8 mouse cellular contexts compared by ENCODE assay signal in the genomic region with DNA sequence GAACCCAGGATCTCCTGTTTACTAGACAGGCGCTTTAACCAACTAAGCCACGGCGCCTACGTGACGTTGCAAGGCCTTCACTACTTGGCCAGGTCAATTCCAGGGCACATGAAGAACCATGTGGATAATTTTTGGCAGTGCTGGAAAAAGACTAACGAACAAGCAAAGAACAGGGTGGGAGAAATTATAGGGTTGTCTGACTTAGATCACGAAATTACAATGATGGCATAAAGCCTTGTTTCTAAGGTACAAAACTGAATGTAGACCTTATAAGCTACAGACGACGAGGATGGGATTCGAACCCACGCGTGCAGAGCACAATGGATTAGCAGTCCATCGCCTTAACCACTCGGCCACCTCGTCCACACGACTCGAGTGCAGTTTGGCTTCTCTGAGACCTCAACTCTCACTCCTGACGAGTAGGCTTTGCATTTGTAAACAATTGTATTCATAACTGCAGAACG. TPM values are rescaled to one million over a fixed set of nuclear protein-coding genes. Genes with fewer than 3 reads are reported as not detected.
DNase-seq lines count a peak whose midpoint lies in the region; ATAC-seq and TF ChIP-seq lines count a peak whose summit lies in the region.

No protein-coding gene starts in this region.

- H3K9me3 ChIP-seq in CH12.LX (replicated peaks; ENCODE audit: low read length) = no peaks in the 10 kb centered on the region
- no peaks in the 10 kb centered on the region for H3K9me3 ChIP-seq in forebrain, embryonic 12.5 days
- H3K9me3 ChIP-seq in neural tube, embryonic 15.5 days (replicated peaks) = no peaks in the 10 kb centered on the region

- in situ Hi-C loops in CH12.LX (cut with MboI; ENCODE audit: low pct_ligation_motif_present, low pct_unique_long_range_greater_than_20kb, low sequenced_read_pairs) = loop anchor here (5.0 kb wide), 1 partner anchor 55 kb away; no protein-coding TSS in a partner anchor

- peak overlapping the region; percentile 82 for H3K9ac ChIP-seq in CH12.LX (ENCODE audit: insufficient read depth, low read depth)
- peak overlapping the region; percentile 36; the same call in 1 of the 2 replicates for H3K9ac ChIP-seq in forebrain, embryonic 12.5 days
- peak overlapping the region; percentile 49; the same call in 1 of the 2 replicates for H3K9ac ChIP-seq in neural tube, embryonic 15.5 days (replicated peaks)

- H3K27ac ChIP-seq in CH12.LX (ENCODE audit: insufficient read depth, low read depth) = peak overlapping the region; percentile 69
- H3K27ac ChIP-seq in forebrain, embryonic 12.5 days = peak overlapping the region; percentile 82
- H3K27ac ChIP-seq in neural tube, embryonic 15.5 days (replicated peaks) = peak overlapping the region; percentile 85

- DNase-seq in CH12.LX (ENCODE audit: extremely low read depth) = peak; percentile 97
- peak; percentile 86 for DNase-seq in c-Kit-positive CD71-negative TER-119-negative erythroid progenitor cells, embryonic 14.5 days (ENCODE audit: low read depth)
- DNase-seq in heart, postnatal 14 days = peak; percentile 95 to 97
- DNase-seq in layer of hippocampus, adult 18-20 months (ENCODE audit: low spot score in 2 of 2) = peak; percentile 92 to 99
- DNase-seq in lung, adult 2 months = peak; percentile 98
- peak; percentile 96 for DNase-seq in testis, postnatal 10 days (ENCODE audit: low spot score)

- H3K79me2 ChIP-seq in CH12.LX (replicated peaks; ENCODE audit: control insufficient read depth, extremely low read depth, insufficient read depth, poor library complexity, severe bottlenecking) = no peaks in the 10 kb centered on the region; the same call in none of the 2 replicates

- no peaks in the 10 kb centered on the region for H3K36me3 ChIP-seq in CH12.LX (replicated peaks in 1 of 2; ENCODE audit: control insufficient read depth in 1 of 2, insufficient read depth in 1 of 2, low read length in 1 of 2)
- no peaks in the 10 kb centered on the region for H3K36me3 ChIP-seq in forebrain, embryonic 12.5 days (replicated peaks)
- no peaks in the 10 kb centered on the region for H3K36me3 ChIP-seq in neural tube, embryonic 15.5 days

- no peak for TF ChIP-seq CTCF in CH12.LX (conservative IDR thresholded peaks at IDR 0.05 in 1 of 2, IDR thresholded peaks at IDR 0.05 in 1 of 2; ENCODE audit: low read depth in 2 of 2, low read length in 2 of 2)
- TF ChIP-seq CTCF in lung, adult 2 months (IDR thresholded peaks at IDR 0.05; ENCODE audit: insufficient read depth, low read length) = no peak

- no peak for TF ChIP-seq EP300 in CH12.LX (IDR thresholded peaks at IDR 0.05; ENCODE audit: low read length)

- no peak for TF ChIP-seq POLR2A in CH12.LX (IDR thresholded peaks at IDR 0.05; ENCODE audit: low read depth, low read length)
- TF ChIP-seq POLR2A in lung, adult 2 months (IDR thresholded peaks at IDR 0.05; ENCODE audit: borderline replicate concordance, extremely low read depth, low read depth, low read length) = peak; percentile 33; the same call in 1 of the 2 replicates

- no peak for TF ChIP-seq RAD21 in CH12.LX (IDR thresholded peaks at IDR 0.05; ENCODE audit: low read depth, low read length)

- WGBS in forebrain, embryonic 12.5 days = under 1% methylated on average over 19 of the region's 19 CpGs
- WGBS in lung, adult 2 months = under 1% methylated on average over 19 of the region's 19 CpGs
- WGBS in neural tube, embryonic 15.5 days = under 1% methylated on average over 19 of the region's 19 CpGs

- intact Hi-C loops in heart, postnatal 14 days (cut with DNase I) = loop anchor here (1.0 kb wide), 2 partner anchors 21 to 61 kb away; no protein-coding TSS in a partner anchor

- peaks cover 6% of the 10 kb centered on the region for H3K27me3 ChIP-seq in CH12.LX (replicated peaks)
- H3K27me3 ChIP-seq in forebrain, embryonic 12.5 days = peaks cover 3% of the 10 kb centered on the region; the same call in 1 of the 2 replicates
- no peaks in the 10 kb centered on the region for H3K27me3 ChIP-seq in neural tube, embryonic 15.5 days (replicated peaks)

- peak overlapping the region; percentile 63 to 95 (median 77) for H3K4me3 ChIP-seq in CH12.LX (replicated peaks in 1 of 3; ENCODE audit: low read depth in 2 of 3, low read length in 2 of 3, poor library complexity in 1 of 3)
- peak overlapping the region; percentile 67 for H3K4me3 ChIP-seq in forebrain, embryonic 12.5 days (replicated peaks)
- H3K4me3 ChIP-seq in lung, adult 2 months (replicated peaks; ENCODE audit: extremely low read depth, low read depth, low read length) = peak overlapping the region; percentile 90
- peak overlapping the region; percentile 58 for H3K4me3 ChIP-seq in neural tube, embryonic 15.5 days (replicated peaks)

- peak; percentile 42 for ATAC-seq in forebrain, embryonic 12.5 days (ENCODE audit: low FRiP score)
- ATAC-seq in neural tube, embryonic 15.5 days (ENCODE audit: low FRiP score) = peak; percentile 66

- peak overlapping the region; percentile 48; the same call in 1 of the 2 replicates for H3K4me2 ChIP-seq in CH12.LX (ENCODE audit: insufficient read depth, low read depth, poor library complexity, severe bottlenecking)
- H3K4me2 ChIP-seq in forebrain, embryonic 12.5 days = peak overlapping the region; percentile 55
- peak overlapping the region; percentile 92 for H3K4me2 ChIP-seq in neural tube, embryonic 15.5 days

- peaks cover 7 to 40% of the 10 kb centered on the region in 2 experiments for H3K4me1 ChIP-seq in CH12.LX (ENCODE audit: control insufficient read depth in 1 of 2, insufficient read depth in 2 of 2)
- peaks cover 43% of the 10 kb centered on the region for H3K4me1 ChIP-seq in forebrain, embryonic 12.5 days
- H3K4me1 ChIP-seq in lung, adult 2 months (ENCODE audit: control insufficient read depth, insufficient read depth, low read length) = peaks cover 19% of the 10 kb centered on the region
- peaks cover 56% of the 10 kb centered on the region for H3K4me1 ChIP-seq in neural tube, embryonic 15.5 days

- dilution Hi-C loops in CH12.LX (cut with MboI; ENCODE audit: extremely low pct_ligation_motif_present, extremely low pct_unique_long_range_greater_than_20kb, low sequenced_read_pairs) = no loop called here

TF ChIP-seq in CH12.LX, 34 proteins besides CTCF, POLR2A, EP300 and RAD21 (continues in another document):
- TF ChIP-seq IRF4 (IDR thresholded peaks at IDR 0.05; ENCODE audit: low read depth, low read length) (peak; percentile 44; the same call in 1 of the 2 replicates), ZKSCAN1 (IDR thresholded peaks at IDR 0.05; ENCODE audit: borderline replicate concordance, low read depth, low read length) (no peak), CHD1 (IDR thresholded peaks at IDR 0.05; ENCODE audit: low read depth, low read length) (no peak), TBP (conservative IDR thresholded peaks at IDR 0.05; ENCODE audit: low read depth, low read length) (peak; percentile 98), BHLHE40 (IDR thresholded peaks at IDR 0.05; ENCODE audit: low read depth, low read length) (0 out of 2 replicates have a peak, but pooled peaks have one; percentile 10), POLR2AphosphoS2 (IDR thresholded peaks at IDR 0.05; ENCODE audit: low read depth, low read length) (no peak)

RNA-seq across cellular contexts. Expression of a gene that starts 3.3 kb away (rescaled TPM):
- total RNA-seq in CH12.LX (2012; rRNA removed) (9.7 and 11.1 TPM in 2 replicates), CH12.LX (2014; rRNA removed) (5.1 and 7.3 TPM in 2 replicates)
- polyA plus RNA-seq in CH12.LX (2012; ENCODE audit: insufficient read length, low read depth) = 5.4 and 6.2 TPM in 2 replicates
- polyA plus RNA-seq in forebrain, embryonic 12.5 days (2016; fragmentation: Nextera tagmentation; extraction: Ambion mirVana) = 7.4 and 11.1 TPM in 2 replicates
- total RNA-seq in heart, postnatal 14 days (2021) = 10 to 100 TPM; 15.9 to 16.2 TPM
- total RNA-seq in layer of hippocampus, adult 18-20 months (2021) = 10 to 100 TPM; 32.9 to 36.4 TPM
- polyA plus RNA-seq in lung, adult 2 months (2012; rRNA removed) = 21.0 and 22.8 TPM in 2 replicates
- 20.6 and 24.0 TPM in 2 replicates for polyA plus RNA-seq in neural tube, embryonic 15.5 days (2015; fragmentation: Nextera tagmentation; extraction: Ambion mirVana)

RNA-seq across cellular contexts. Expression of a gene that starts 7.8 kb away (rescaled TPM):
- total RNA-seq in CH12.LX (2012; rRNA removed) (24.4 and 30.1 TPM in 2 replicates), CH12.LX (2014; rRNA removed) (20.3 and 31.3 TPM in 2 replicates)
- polyA plus RNA-seq in CH12.LX (2012; ENCODE audit: insufficient read length, low read depth) = 13.4 and 22.6 TPM in 2 replicates
- 53.4 and 56.9 TPM in 2 replicates for polyA plus RNA-seq in forebrain, embryonic 12.5 days (2016; fragmentation: Nextera tagmentation; extraction: Ambion mirVana)
- 1 to 10 TPM; 5.2 to 5.4 TPM for total RNA-seq in heart, postnatal 14 days (2021)
- total RNA-seq in layer of hippocampus, adult 18-20 months (2021) = 10 to 100 TPM; 15.2 to 21.0 TPM
- polyA plus RNA-seq in lung, adult 2 months (2012; rRNA removed) = 69.8 and 75.7 TPM in 2 replicates
- polyA plus RNA-seq in neural tube, embryonic 15.5 days (2015; fragmentation: Nextera tagmentation; extraction: Ambion mirVana) = 33.3 and 39.2 TPM in 2 replicates

RNA-seq across cellular contexts. Expression of a gene that starts 17.3 kb away (rescaled TPM):
- total RNA-seq in CH12.LX (2012; rRNA removed) (170 and 177 TPM in 2 replicates), CH12.LX (2014; rRNA removed) (181 and 190 TPM in 2 replicates)
- polyA plus RNA-seq in CH12.LX (2012; ENCODE audit: insufficient read length, low read depth) = 178 and 200 TPM in 2 replicates
- 163 and 169 TPM in 2 replicates for polyA plus RNA-seq in forebrain, embryonic 12.5 days (2016; fragmentation: Nextera tagmentation; extraction: Ambion mirVana)
- 1 to 10 TPM; 3.6 to 8.1 TPM for total RNA-seq in heart, postnatal 14 days (2021)
- total RNA-seq in layer of hippocampus, adult 18-20 months (2021) = not detected
- polyA plus RNA-seq in lung, adult 2 months (2012; rRNA removed) = 3.2 and 6.8 TPM in 2 replicates
- polyA plus RNA-seq in neural tube, embryonic 15.5 days (2015; fragmentation: Nextera tagmentation; extraction: Ambion mirVana) = 15.6 and 47.4 TPM in 2 replicates

RNA-seq across cellular contexts. Expression of a gene that starts 25.5 kb away (rescaled TPM):
- 8.0 and 8.2 TPM in 2 replicates for total RNA-seq in CH12.LX (2012; rRNA removed)
- total RNA-seq in CH12.LX (2014; rRNA removed) = 1.3 and 1.4 TPM in 2 replicates
- polyA plus RNA-seq in CH12.LX (2012; ENCODE audit: insufficient read length, low read depth) = 26.0 and 26.7 TPM in 2 replicates
- 103 and 121 TPM in 2 replicates for polyA plus RNA-seq in forebrain, embryonic 12.5 days (2016; fragmentation: Nextera tagmentation; extraction: Ambion mirVana)
- total RNA-seq in heart, postnatal 14 days (2021) = 10 to 100 TPM; 68.8 to 72.6 TPM
- 1,000 to 10,000 TPM in 1 of 2 experiments, 100 to 1,000 TPM in 1; 995 to 1,010 TPM for total RNA-seq in layer of hippocampus, adult 18-20 months (2021)
- polyA plus RNA-seq in lung, adult 2 months (2012; rRNA removed) = 120 and 129 TPM in 2 replicates
- 347 and 355 TPM in 2 replicates for polyA plus RNA-seq in neural tube, embryonic 15.5 days (2015; fragmentation: Nextera tagmentation; extraction: Ambion mirVana)

RNA-seq across cellular contexts. Expression of a gene that starts 32.2 kb away (rescaled TPM):
- 11.5 and 11.8 TPM in 2 replicates for total RNA-seq in CH12.LX (2012; rRNA removed)
- 2.8 and 3.2 TPM in 2 replicates for total RNA-seq in CH12.LX (2014; rRNA removed)
- polyA plus RNA-seq in CH12.LX (2012; ENCODE audit: insufficient read length, low read depth) = 37.9 and 38.3 TPM in 2 replicates
- 7.8 and 12.3 TPM in 2 replicates for polyA plus RNA-seq in forebrain, embryonic 12.5 days (2016; fragmentation: Nextera tagmentation; extraction: Ambion mirVana)
- 100 to 1,000 TPM; 100 to 103 TPM for total RNA-seq in heart, postnatal 14 days (2021)
- total RNA-seq in layer of hippocampus, adult 18-20 months (2021) = 100 to 1,000 TPM in 1 of 2 experiments, 10 to 100 TPM in 1; 92.9 to 115 TPM
- 36.8 and 78.5 TPM in 2 replicates for polyA plus RNA-seq in lung, adult 2 months (2012; rRNA removed)
- 10.0 and 11.9 TPM in 2 replicates for polyA plus RNA-seq in neural tube, embryonic 15.5 days (2015; fragmentation: Nextera tagmentation; extraction: Ambion mirVana)

Comparison
In these comparisons a context has a peak if more than half of its experiments do, and no peak if none do; other contexts are left out.
1. Peak in every context shown above with its lines: DNase-seq, ATAC-seq, H3K4me3 ChIP-seq and H3K27ac ChIP-seq.